Mouse (Mus musculus) hindbrain, postnatal 0 days (tissue): ENCODE data around the gene Bsn. TPM values are rescaled to one million over a fixed set of nuclear protein-coding genes. Genes with fewer than 3 reads are reported as not detected.

ENCODE experiments used
- ATAC-seq: fragments of 200-750 bp; cut with Nextera tagmentation; 2 replicates; pipeline ENCODE4 v1.8.0; 2017; ENCODE audit warnings: mild to moderate bottlenecking, moderate TSS enrichment, moderate library complexity
- DNase-seq: peaks from one replicate; pipeline ENCODE4 v3.0.0-alpha.2; 2015; ENCODE audit warnings: low spot score
- H3K27ac ChIP-seq: fragments of 300-500 bp; sonication (generic); 2 replicates; pipeline ENCODE4 v1.5.1; 2014; ENCODE audit warnings: mild to moderate bottlenecking
- H3K27me3 ChIP-seq: fragments of 300-500 bp; sonication (generic); 2 replicates; pipeline ENCODE4 v1.6.1; 2014; ENCODE audit warnings: low read length, mixed read lengths; ENCODE audit not compliant: insufficient read depth
- H3K36me3 ChIP-seq: fragments of 300-500 bp; sonication (generic); 2 replicates; pipeline ENCODE4 v1.6.1; 2014; ENCODE audit warnings: low read length, mixed read lengths; ENCODE audit not compliant: insufficient read depth
- H3K4me1 ChIP-seq: fragments of 300-500 bp; sonication (generic); 2 replicates; pipeline ENCODE4 v1.6.1; 2014; ENCODE audit warnings: antibody characterized with exemption, low read length, mixed read lengths; ENCODE audit not compliant: insufficient read depth
- H3K4me2 ChIP-seq: fragments of 300-500 bp; sonication (generic); 2 replicates; pipeline ENCODE4 v1.6.1; 2014; ENCODE audit warnings: low read depth, mild to moderate bottlenecking, low read length, moderate library complexity, mixed read lengths
- H3K4me3 ChIP-seq: fragments of 300-500 bp; sonication (generic); 2 replicates; pipeline ENCODE4 v1.5.1; 2014; ENCODE audit warnings: low read length
- H3K9ac ChIP-seq: fragments of 300-500 bp; sonication (generic); replicated peaks from 2 replicates; pipeline ENCODE4 v1.6.1; 2014; ENCODE audit warnings: mild to moderate bottlenecking, low read length, moderate library complexity, mixed read lengths
- H3K9me3 ChIP-seq: fragments of 300-500 bp; sonication (generic); 2 replicates; pipeline ENCODE4 v1.6.1; 2016; ENCODE audit warnings: low read length, mixed read lengths
- CTCF ChIP-seq: IDR thresholded peaks from 2 replicates; pipeline ENCODE4 v1.5.1; 2016; ENCODE audit warnings: antibody characterized with exemption, control low read depth, low read depth
- WGBS: fragments of 180-500 bp; shearing (Covaris S2); extraction: QIAGEN DNeasy Blood & Tissue Kit; methylation state at CpG from one replicate; pipeline ENCODE4 v1.1.7; 2014; 5-methylcytosine and 5-hydroxymethylcytosine counted together
- polyA plus RNA-seq: library from polyadenylated mRNA; unstranded; fragments of >200 nt; fragmentation: Nextera tagmentation; extraction: Ambion mirVana; gene quantifications from 2 replicates; pipeline ENCODE4 v1.2.1, GENCODE M21; 2015
- total RNA-seq: library from RNA; depleted of rRNA; stranded (reverse); fragments of >200 nt; gene quantifications from 2 replicates; pipeline ENCODE4 v1.2.3, GENCODE M21; 2014

Bsn gene
- total and polyA plus RNA-seq, 2 experiments from 2014 or later, result 7.4 to 53.9 TPM

- H3K9me3 ChIP-seq, result no peaks in the 10 kb centered on the region
- H3K4me1 ChIP-seq, result no peaks in the 10 kb centered on the region
- TF ChIP-seq CTCF, result no peak
- H3K9ac ChIP-seq, result no peak overlapping the region
- no peaks in the 10 kb centered on the region for H3K27me3 ChIP-seq
- H3K27ac ChIP-seq, result no peak overlapping the region
- no peak overlapping the region for H3K4me3 ChIP-seq
- WGBS, result 82% methylated on average over 13 of the region's 13 CpGs
- ATAC-seq (no peak), DNase-seq (no peak)
- 0 out of 2 replicates have a peak, but pooled peaks cover 5% of the 10 kb centered on the region for H3K36me3 ChIP-seq
- no peak overlapping the region for H3K4me2 ChIP-seq
Observed at GRCm38 (mm10) chr9:108129042-108129948, 60.9 kb downstream of the Bsn start.

DNA sequence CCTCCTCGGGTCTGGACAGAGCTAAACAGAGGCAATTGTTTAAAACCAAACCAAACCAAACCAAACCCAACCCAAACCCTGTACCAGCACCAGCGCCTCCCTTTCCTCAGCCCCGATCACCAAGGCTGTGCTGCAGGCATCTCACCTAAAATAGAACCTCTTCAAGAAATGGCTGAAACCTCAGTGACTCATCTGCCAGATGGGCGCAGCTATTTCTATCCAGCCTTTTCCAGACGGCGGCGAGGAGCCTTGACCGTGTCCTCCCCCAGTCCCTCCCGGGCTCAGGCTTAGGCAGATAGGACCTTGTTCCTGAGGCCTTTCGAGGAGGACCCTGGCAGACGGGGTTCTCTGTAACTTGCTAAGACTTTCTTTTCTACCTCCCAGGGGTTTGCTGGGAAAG is 61.9 kb downstream of the Bsn start:
- H3K4me3 ChIP-seq, result no peak overlapping the region
- no peak for ATAC-seq
- no peaks in the 10 kb centered on the region for H3K4me1 ChIP-seq
- 87% methylated on average over 11 of the region's 11 CpGs for WGBS
- no peak overlapping the region for H3K27ac ChIP-seq
- no peak for TF ChIP-seq CTCF
- no peak for DNase-seq
- H3K4me2 ChIP-seq, result no peak overlapping the region
- H3K27me3 ChIP-seq, result no peaks in the 10 kb centered on the region
- H3K36me3 ChIP-seq, result 0 out of 2 replicates have a peak, but pooled peaks cover 5% of the 10 kb centered on the region
- H3K9ac ChIP-seq, result no peak overlapping the region
- H3K9me3 ChIP-seq, result no peaks in the 10 kb centered on the region

DNA sequence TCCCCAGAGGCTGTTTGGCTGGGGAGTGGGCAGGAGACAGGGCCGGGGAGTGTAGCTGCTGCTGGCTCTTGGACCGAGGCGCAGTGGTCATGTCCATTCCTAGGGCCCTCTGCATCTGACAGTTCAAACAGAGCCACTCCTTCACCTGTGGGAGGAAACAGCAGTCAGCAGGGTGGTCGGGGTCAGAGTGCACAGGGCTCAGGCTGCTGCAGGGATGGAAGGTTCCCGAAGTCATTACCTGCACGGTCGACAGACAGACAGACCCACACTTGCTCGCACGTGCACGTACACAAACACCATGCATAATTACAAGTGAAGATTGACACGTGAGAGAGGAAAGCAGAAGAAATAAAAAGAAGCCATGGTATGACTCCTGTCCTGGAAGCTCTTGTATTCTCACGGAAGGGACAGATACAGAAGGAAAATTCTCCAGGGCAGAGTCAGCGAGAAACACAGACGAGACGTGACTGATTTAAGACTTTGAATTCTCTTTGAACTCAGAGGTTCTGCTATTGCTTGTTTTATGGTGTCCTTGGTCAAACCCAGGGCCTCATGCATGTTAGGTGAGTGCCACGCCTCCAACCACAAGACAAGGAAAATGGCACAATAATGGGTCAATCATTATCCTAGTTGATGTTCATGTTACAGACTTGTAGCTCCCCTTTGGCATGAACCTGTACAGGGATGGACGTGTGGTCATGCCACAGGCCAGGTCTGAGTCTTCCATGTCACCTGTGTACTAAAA is 63.6 kb downstream of the Bsn start:
- Histone ChIP-seq H3K4me2 (no peak overlapping the region), H3K9me3 (no peaks in the 10 kb centered on the region), H3K4me3 (no peak overlapping the region), H3K36me3 (0 out of 2 replicates have a peak, but pooled peaks cover 5% of the 10 kb centered on the region), H3K9ac (no peak overlapping the region), H3K27me3 (no peaks in the 10 kb centered on the region), H3K27ac (no peak overlapping the region), H3K4me1 (no peaks in the 10 kb centered on the region)
- no peak for TF ChIP-seq CTCF
- WGBS, result 86% methylated on average over 17 of the region's 17 CpGs
- no peak for ATAC-seq
- no peak for DNase-seq

DNA sequence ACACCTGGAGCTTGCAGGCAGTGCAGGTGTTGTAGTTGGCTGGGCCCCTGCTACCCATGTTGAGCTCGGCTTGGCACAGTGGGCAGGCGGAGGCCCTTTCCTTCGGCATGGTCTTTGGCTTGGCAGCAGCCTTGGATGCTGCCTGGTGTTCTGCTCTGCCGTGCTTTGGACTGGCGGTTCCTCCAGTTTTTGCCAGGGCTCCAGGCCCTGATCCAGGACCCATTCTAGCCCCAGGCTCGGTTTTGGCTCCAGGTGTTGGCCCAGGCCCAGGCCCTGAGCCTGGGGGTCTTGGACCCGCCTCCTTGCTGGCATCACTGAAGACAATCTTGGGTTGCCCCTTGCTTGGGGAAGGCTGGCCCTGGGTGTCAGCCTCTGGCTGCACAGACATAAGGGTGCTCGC is 64.5 kb downstream of the Bsn start:
- Histone ChIP-seq H3K9ac (no peak overlapping the region), H3K4me2 (no peak overlapping the region), H3K9me3 (no peaks in the 10 kb centered on the region), H3K27ac (no peak overlapping the region), H3K4me3 (no peak overlapping the region), H3K4me1 (no peaks in the 10 kb centered on the region), H3K36me3 (0 out of 2 replicates have a peak, but pooled peaks cover 5% of the 10 kb centered on the region), H3K27me3 (no peaks in the 10 kb centered on the region)
- no peak for TF ChIP-seq CTCF
- DNase-seq, result no peak
- 70% methylated on average over 8 of the region's 8 CpGs for WGBS
- no peak for ATAC-seq

GRCm38 (mm10) chr9:108123916-108124315 is 66.3 kb downstream of the Bsn start:
- Histone ChIP-seq H3K4me2 (no peak overlapping the region), H3K36me3 (0 out of 2 replicates have a peak, but pooled peaks cover 5% of the 10 kb centered on the region), H3K4me3 (no peak overlapping the region), H3K9me3 (no peaks in the 10 kb centered on the region), H3K27me3 (no peaks in the 10 kb centered on the region), H3K4me1 (no peaks in the 10 kb centered on the region), H3K27ac (no peak overlapping the region), H3K9ac (no peak overlapping the region)
- no peak for ATAC-seq
- TF ChIP-seq CTCF, result no peak
- no peak for DNase-seq
- 85% methylated on average over 4 of the region's 4 CpGs for WGBS

- H3K9me3 ChIP-seq, result no peaks in the 10 kb centered on the region
- no peaks in the 10 kb centered on the region for H3K27me3 ChIP-seq
- H3K4me1 ChIP-seq, result no peaks in the 10 kb centered on the region
- no peak for TF ChIP-seq CTCF
- no peak overlapping the region for H3K9ac ChIP-seq
- ATAC-seq, result no peak
- 81% methylated on average over 10 of the region's 10 CpGs for WGBS
- H3K36me3 ChIP-seq, result 0 out of 2 replicates have a peak, but pooled peaks cover 5% of the 10 kb centered on the region
- H3K4me2 ChIP-seq, result no peak overlapping the region
- no peak overlapping the region for H3K4me3 ChIP-seq
- DNase-seq, result no peak
- no peak overlapping the region for H3K27ac ChIP-seq
Observed at GRCm38 (mm10) chr9:108121170-108121969, 68.8 kb downstream of the Bsn start.
